Mouse (Mus musculus) heart, adult 2 months (tissue): Measurements from ENCODE around the gene Twistnb.

Source experiments
- CTCF ChIP-seq: fragments of 200-600 bp; IDR thresholded peaks from 2 replicates; pipeline ENCODE4 v1.8.1; 2022; ENCODE audit warnings: antibody characterized with exemption, mild to moderate bottlenecking, moderate library complexity
- POLR2A ChIP-seq: fragments of 200-500 bp; IDR thresholded peaks from 2 replicates; pipeline ENCODE4 v1.6.1; 2011; ENCODE audit warnings: mild to moderate bottlenecking, low read depth, low read length, control low read depth; ENCODE audit not compliant: insufficient read depth

DNA sequence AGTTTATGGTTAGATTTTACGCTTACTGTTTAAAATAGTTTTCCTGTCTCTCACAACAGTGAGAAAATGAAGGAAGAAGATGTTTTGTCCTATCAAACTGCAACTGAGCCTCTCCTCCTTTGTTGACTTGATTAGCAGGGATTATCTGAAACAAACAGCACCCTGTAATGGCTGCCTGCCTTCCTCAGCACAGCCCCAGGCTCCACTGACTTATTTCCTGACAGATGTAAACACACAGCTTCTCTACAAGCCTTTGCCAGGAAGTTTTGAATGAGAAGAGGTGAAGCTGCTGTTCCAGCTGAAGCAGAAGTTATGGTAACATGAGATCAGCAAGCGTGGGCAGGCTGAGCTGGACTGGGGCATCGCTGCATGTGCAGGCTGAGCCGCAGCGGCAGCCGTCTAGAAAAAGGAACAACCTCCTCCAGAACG, 26.2 kb upstream of the Twistnb start:
- no peak for TF ChIP-seq CTCF
- TF ChIP-seq POLR2A: no peak
